Mouse (Mus musculus) neural tube, embryonic 12.5 days (tissue): Measurements from ENCODE around the gene Fam131a. TPM values are rescaled to one million over a fixed set of nuclear protein-coding genes. Genes with fewer than 3 reads are reported as not detected.

Source experiments
- ATAC-seq: fragments of 200-750 bp; cut with Nextera tagmentation; 2 replicates; pipeline ENCODE4 v1.8.0; 2017; ENCODE audit warnings: low read depth, mild to moderate bottlenecking, moderate TSS enrichment, moderate library complexity; ENCODE audit not compliant: low FRiP score
- H3K27ac ChIP-seq: fragments of 300-500 bp; sonication (generic); 2 replicates; pipeline ENCODE4 v1.5.1; 2016
- H3K27me3 ChIP-seq: fragments of 300-500 bp; sonication (generic); replicated peaks from 2 replicates; pipeline ENCODE4 v1.6.1; 2016; ENCODE audit warnings: mild to moderate bottlenecking
- H3K36me3 ChIP-seq: fragments of 300-500 bp; sonication (generic); 2 replicates; pipeline ENCODE4 v1.6.1; 2016; ENCODE audit warnings: mild to moderate bottlenecking
- H3K4me1 ChIP-seq: fragments of 300-500 bp; sonication (generic); 2 replicates; pipeline ENCODE4 v1.6.1; 2016
- H3K4me2 ChIP-seq: fragments of 300-500 bp; sonication (generic); replicated peaks from 2 replicates; pipeline ENCODE4 v1.6.1; 2016; ENCODE audit warnings: mild to moderate bottlenecking
- H3K4me3 ChIP-seq: fragments of 300-500 bp; sonication (generic); 2 replicates; pipeline ENCODE4 v1.5.1; 2016
- H3K9ac ChIP-seq: fragments of 300-500 bp; sonication (generic); 2 replicates; pipeline ENCODE4 v1.6.1; 2016; ENCODE audit warnings: mild to moderate bottlenecking
- H3K9me3 ChIP-seq: fragments of 300-500 bp; sonication (generic); 2 replicates; pipeline ENCODE4 v1.6.1; 2016; ENCODE audit warnings: mild to moderate bottlenecking
- WGBS: fragments of 180-500 bp; shearing (Covaris S2); methylation state at CpG from one replicate; pipeline ENCODE4 v1.1.7; 2016; 5-methylcytosine and 5-hydroxymethylcytosine counted together
- polyA plus RNA-seq: library from polyadenylated mRNA; unstranded; fragments of >200 nt; fragmentation: Nextera tagmentation; extraction: Ambion mirVana; gene quantifications from 2 replicates; pipeline ENCODE4 v1.2.1, GENCODE M21; 2016

Gene Fam131a
- polyA plus RNA-seq, 1 experiment from 2014 or later: 20.8 TPM

GRCm38 (mm10) chr16:20673706-20674303, 19.2 kb upstream of the Fam131a start:
- Histone ChIP-seq H3K36me3 (peaks cover 35% of the 10 kb centered on the region), H3K9me3 (no peaks in the 10 kb centered on the region), H3K27ac (no peak overlapping the region), H3K4me2 (peak overlapping the region; percentile 99), H3K4me3 (peak overlapping the region; percentile 98), H3K9ac (peak overlapping the region; percentile 97), H3K4me1 (peaks cover 15% of the 10 kb centered on the region), H3K27me3 (no peaks in the 10 kb centered on the region)
- WGBS: 12% methylated on average over 14 of the region's 14 CpGs
- no peak for ATAC-seq

- Histone ChIP-seq H3K9me3 (no peaks in the 10 kb centered on the region), H3K4me2 (0 out of 2 replicates have a peak overlapping the region, but pooled peaks have one; percentile 99), H3K4me1 (peaks cover 15% of the 10 kb centered on the region), H3K4me3 (no peak overlapping the region), H3K9ac (no peak overlapping the region), H3K27me3 (no peaks in the 10 kb centered on the region), H3K36me3 (peaks cover 49% of the 10 kb centered on the region), H3K27ac (no peak overlapping the region)
- 92% methylated on average over 6 of the region's 6 CpGs for WGBS
- ATAC-seq: no peak
These were observed 17.8 kb upstream of the Fam131a start for GRCm38 (mm10) chr16:20675213-20675612.

- H3K36me3 ChIP-seq: peaks cover 64% of the 10 kb centered on the region
- WGBS: 85% methylated on average over 4 of the region's 4 CpGs
These were observed 16.3 kb upstream of the Fam131a start for GRCm38 (mm10) chr16:20676702-20677101.

GRCm38 (mm10) chr16:20677380-20677779, 15.7 kb upstream of the Fam131a start:
- Histone ChIP-seq H3K4me2 (no peak overlapping the region), H3K4me3 (no peak overlapping the region), H3K27me3 (no peaks in the 10 kb centered on the region), H3K36me3 (peaks cover 71% of the 10 kb centered on the region), H3K9me3 (no peaks in the 10 kb centered on the region), H3K27ac (no peak overlapping the region), H3K4me1 (peaks cover 15% of the 10 kb centered on the region), H3K9ac (no peak overlapping the region)
- ATAC-seq: no peak
- 89% methylated on average over 5 of the region's 5 CpGs for WGBS

More at GRCm38 (mm10) chr16:20676702-20677101, 16.3 kb upstream of the Fam131a start:
- Histone ChIP-seq H3K4me1 (peaks cover 15% of the 10 kb centered on the region), H3K9me3 (no peaks in the 10 kb centered on the region), H3K4me2 (no peak overlapping the region), H3K4me3 (no peak overlapping the region), H3K27ac (no peak overlapping the region), H3K27me3 (no peaks in the 10 kb centered on the region), H3K9ac (no peak overlapping the region)
- no peak for ATAC-seq

- H3K4me3 ChIP-seq: no peak overlapping the region
- WGBS: 87% methylated on average over 10 of the region's 10 CpGs
- no peak overlapping the region for H3K9ac ChIP-seq
- H3K36me3 ChIP-seq: peaks cover 78% of the 10 kb centered on the region
- ATAC-seq: no peak
- H3K27me3 ChIP-seq: no peaks in the 10 kb centered on the region
- H3K27ac ChIP-seq: no peak overlapping the region
- peaks cover 15% of the 10 kb centered on the region for H3K4me1 ChIP-seq
- no peak overlapping the region for H3K4me2 ChIP-seq
- H3K9me3 ChIP-seq: no peaks in the 10 kb centered on the region
These were observed 14.9 kb upstream of the Fam131a start for GRCm38 (mm10) chr16:20677974-20678675.

GRCm38 (mm10) chr16:20690774-20691173, 2.3 kb upstream of the Fam131a start:
- no peak overlapping the region for H3K9ac ChIP-seq
- H3K27ac ChIP-seq: no peak overlapping the region
- no peak overlapping the region for H3K4me3 ChIP-seq
- peaks cover 61% of the 10 kb centered on the region for H3K36me3 ChIP-seq
- no peaks in the 10 kb centered on the region for H3K27me3 ChIP-seq
- H3K4me1 ChIP-seq: peaks cover 35% of the 10 kb centered on the region
- no peak for ATAC-seq
- H3K4me2 ChIP-seq: no peak overlapping the region
- H3K9me3 ChIP-seq: no peaks in the 10 kb centered on the region
- WGBS: 92% methylated on average over 3 of the region's 3 CpGs

- no peaks in the 10 kb centered on the region for H3K9me3 ChIP-seq
- H3K27me3 ChIP-seq: no peaks in the 10 kb centered on the region
- H3K4me2 ChIP-seq: no peak overlapping the region
- ATAC-seq: no peak
- WGBS: 54% methylated on average over 1 of the region's 1 CpGs
- H3K27ac ChIP-seq: peak overlapping the region; percentile 43; the same call in 1 of the 2 replicates
- H3K4me3 ChIP-seq: no peak overlapping the region
- no peak overlapping the region for H3K9ac ChIP-seq
- peaks cover 53% of the 10 kb centered on the region for H3K36me3 ChIP-seq
- H3K4me1 ChIP-seq: peaks cover 42% of the 10 kb centered on the region
These were observed 1.4 kb upstream of the Fam131a start for GRCm38 (mm10) chr16:20691617-20692016.

- H3K36me3 ChIP-seq: peaks cover 45% of the 10 kb centered on the region
- WGBS: 29% methylated on average over 16 of the region's 16 CpGs
- H3K4me2 ChIP-seq: peak overlapping the region; percentile 80
- no peaks in the 10 kb centered on the region for H3K27me3 ChIP-seq
- H3K27ac ChIP-seq: peak overlapping the region; percentile 43; the same call in 1 of the 2 replicates
- no peak overlapping the region for H3K4me3 ChIP-seq
- H3K9me3 ChIP-seq: no peaks in the 10 kb centered on the region
- no peak overlapping the region for H3K9ac ChIP-seq
- no peak for ATAC-seq
- H3K4me1 ChIP-seq: peaks cover 43% of the 10 kb centered on the region
These were observed 638 bp upstream of the Fam131a start for GRCm38 (mm10) chr16:20692241-20692965.

GRCm38 (mm10) chr16:20694781-20695180, 1.7 kb downstream of the Fam131a start:
- no peak overlapping the region for H3K4me3 ChIP-seq
- H3K9ac ChIP-seq: no peak overlapping the region
- ATAC-seq: no peak
- H3K36me3 ChIP-seq: peaks cover 32% of the 10 kb centered on the region
- 84% methylated on average over 8 of the region's 8 CpGs for WGBS
- peak overlapping the region; percentile 71 for H3K4me2 ChIP-seq
- no peaks in the 10 kb centered on the region for H3K27me3 ChIP-seq
- no peaks in the 10 kb centered on the region for H3K9me3 ChIP-seq
- no peak overlapping the region; the same call in 1 of the 2 replicates for H3K27ac ChIP-seq
- H3K4me1 ChIP-seq: peaks cover 43% of the 10 kb centered on the region

GRCm38 (mm10) chr16:20695622-20696323, 2.7 kb downstream of the Fam131a start:
- H3K27me3 ChIP-seq: no peaks in the 10 kb centered on the region
- H3K4me3 ChIP-seq: peak overlapping the region; percentile 36
- peak; percentile 77 for ATAC-seq
- H3K9ac ChIP-seq: peak overlapping the region; percentile 53
- 2% methylated on average over 46 of the region's 46 CpGs for WGBS
- H3K4me1 ChIP-seq: peaks cover 43% of the 10 kb centered on the region
- peaks cover 28% of the 10 kb centered on the region for H3K36me3 ChIP-seq
- peak overlapping the region; percentile 71 for H3K4me2 ChIP-seq
- no peak overlapping the region; the same call in 1 of the 2 replicates for H3K27ac ChIP-seq
- no peaks in the 10 kb centered on the region for H3K9me3 ChIP-seq

GRCm38 (mm10) chr16:20699266-20699665, 6.2 kb downstream of the Fam131a start:
- no peak overlapping the region for H3K4me3 ChIP-seq
- no peak overlapping the region for H3K27ac ChIP-seq
- peaks cover 41% of the 10 kb centered on the region for H3K4me1 ChIP-seq
- no peaks in the 10 kb centered on the region for H3K27me3 ChIP-seq
- H3K9ac ChIP-seq: no peak overlapping the region
- no peaks in the 10 kb centered on the region for H3K9me3 ChIP-seq
- ATAC-seq: no peak
- peaks cover 26% of the 10 kb centered on the region for H3K36me3 ChIP-seq
- 79% methylated on average over 5 of the region's 5 CpGs for WGBS
- H3K4me2 ChIP-seq: no peak overlapping the region

- H3K4me1 ChIP-seq: peaks cover 35% of the 10 kb centered on the region
- H3K27me3 ChIP-seq: no peaks in the 10 kb centered on the region
- ATAC-seq: no peak
- H3K4me2 ChIP-seq: no peak overlapping the region
- no peak overlapping the region for H3K27ac ChIP-seq
- 38% methylated on average over 5 of the region's 5 CpGs for WGBS
- H3K9me3 ChIP-seq: no peaks in the 10 kb centered on the region
- peaks cover 29% of the 10 kb centered on the region for H3K36me3 ChIP-seq
- no peak overlapping the region for H3K9ac ChIP-seq
- H3K4me3 ChIP-seq: no peak overlapping the region
These were observed 7.0 kb downstream of the Fam131a start for GRCm38 (mm10) chr16:20700036-20700435.
